Mouse (Mus musculus) cerebellum, adult 2 months (tissue): Measurements from ENCODE around the gene Aff4.

Source experiments
- CTCF ChIP-seq: fragments of 200-500 bp; IDR thresholded peaks from 2 replicates; pipeline ENCODE4 v1.5.1; 2011; ENCODE audit warnings: low read depth, mild to moderate bottlenecking, control low read depth, low read length, moderate library complexity, borderline replicate concordance; ENCODE audit not compliant: insufficient read depth
- POLR2A ChIP-seq: fragments of 200-500 bp; IDR thresholded peaks from 2 replicates; pipeline ENCODE4 v1.6.1; 2011; ENCODE audit warnings: low read length, control low read depth, borderline replicate concordance; ENCODE audit not compliant: insufficient read depth

- TF ChIP-seq POLR2A (no peak), CTCF (no peak)
Observed at GRCm38 (mm10) chr11:53351943-53352590, 1.4 kb downstream of the Aff4 start.
